Mouse (Mus musculus) adipocyte (in vitro differentiated cells): ENCODE measurements around the gene Frmd4a.

ENCODE experiments used
- DNase-seq: peaks from one replicate; pipeline ENCODE4 v3.0.0-alpha.2; 2016; ENCODE audit warnings: low spot score

The Frmd4a gene

GRCm38 (mm10) chr2:4142221-4142950 is 124.9 kb downstream of the Frmd4a start:
- no peak for DNase-seq

- DNase-seq, result no peak
Measured at GRCm38 (mm10) chr2:4144424-4144823, 126.9 kb downstream of the Frmd4a start.

GRCm38 (mm10) chr2:4152521-4153040 is 135.1 kb downstream of the Frmd4a start:
- DNase-seq, result no peak

- no peak for DNase-seq
Measured at GRCm38 (mm10) chr2:4153131-4153631, 135.7 kb downstream of the Frmd4a start.

GRCm38 (mm10) chr2:4154036-4154653 is 136.6 kb downstream of the Frmd4a start:
- no peak for DNase-seq

GRCm38 (mm10) chr2:4154654-4155047 is 137.1 kb downstream of the Frmd4a start:
- no peak for DNase-seq

GRCm38 (mm10) chr2:4155406-4155805 is 137.9 kb downstream of the Frmd4a start:
- DNase-seq, result no peak

GRCm38 (mm10) chr2:4156511-4156910 is 139.0 kb downstream of the Frmd4a start:
- DNase-seq, result no peak

- DNase-seq, result no peak
Measured at GRCm38 (mm10) chr2:4157396-4157795, 139.9 kb downstream of the Frmd4a start.

GRCm38 (mm10) chr2:4159574-4160203 is 142.2 kb downstream of the Frmd4a start:
- DNase-seq, result no peak

GRCm38 (mm10) chr2:4166191-4166590 is 148.7 kb downstream of the Frmd4a start:
- no peak for DNase-seq

GRCm38 (mm10) chr2:4167131-4167530 is 149.6 kb downstream of the Frmd4a start:
- no peak for DNase-seq

- no peak for DNase-seq
Measured at GRCm38 (mm10) chr2:4169726-4170125, 152.2 kb downstream of the Frmd4a start.

GRCm38 (mm10) chr2:4170189-4170588 is 152.7 kb downstream of the Frmd4a start:
- DNase-seq, result no peak

- DNase-seq, result no peak
Measured at GRCm38 (mm10) chr2:4184991-4185390, 167.5 kb downstream of the Frmd4a start.

GRCm38 (mm10) chr2:4187521-4187920 is 170.0 kb downstream of the Frmd4a start:
- DNase-seq, result no peak

- no peak for DNase-seq
Measured at GRCm38 (mm10) chr2:4188303-4188702, 170.8 kb downstream of the Frmd4a start.

GRCm38 (mm10) chr2:4190345-4190744 is 172.8 kb downstream of the Frmd4a start:
- DNase-seq, result no peak

- no peak for DNase-seq
Measured at GRCm38 (mm10) chr2:4190995-4191394, 173.5 kb downstream of the Frmd4a start.

GRCm38 (mm10) chr2:4193206-4193605 is 175.7 kb downstream of the Frmd4a start:
- no peak for DNase-seq

GRCm38 (mm10) chr2:4194324-4195014 is 177.0 kb downstream of the Frmd4a start:
- DNase-seq, result no peak

GRCm38 (mm10) chr2:4196041-4196440 is 178.5 kb downstream of the Frmd4a start:
- DNase-seq, result no peak
